Mouse (Mus musculus): ENCODE data around the gene Ntmt1.

DNA sequence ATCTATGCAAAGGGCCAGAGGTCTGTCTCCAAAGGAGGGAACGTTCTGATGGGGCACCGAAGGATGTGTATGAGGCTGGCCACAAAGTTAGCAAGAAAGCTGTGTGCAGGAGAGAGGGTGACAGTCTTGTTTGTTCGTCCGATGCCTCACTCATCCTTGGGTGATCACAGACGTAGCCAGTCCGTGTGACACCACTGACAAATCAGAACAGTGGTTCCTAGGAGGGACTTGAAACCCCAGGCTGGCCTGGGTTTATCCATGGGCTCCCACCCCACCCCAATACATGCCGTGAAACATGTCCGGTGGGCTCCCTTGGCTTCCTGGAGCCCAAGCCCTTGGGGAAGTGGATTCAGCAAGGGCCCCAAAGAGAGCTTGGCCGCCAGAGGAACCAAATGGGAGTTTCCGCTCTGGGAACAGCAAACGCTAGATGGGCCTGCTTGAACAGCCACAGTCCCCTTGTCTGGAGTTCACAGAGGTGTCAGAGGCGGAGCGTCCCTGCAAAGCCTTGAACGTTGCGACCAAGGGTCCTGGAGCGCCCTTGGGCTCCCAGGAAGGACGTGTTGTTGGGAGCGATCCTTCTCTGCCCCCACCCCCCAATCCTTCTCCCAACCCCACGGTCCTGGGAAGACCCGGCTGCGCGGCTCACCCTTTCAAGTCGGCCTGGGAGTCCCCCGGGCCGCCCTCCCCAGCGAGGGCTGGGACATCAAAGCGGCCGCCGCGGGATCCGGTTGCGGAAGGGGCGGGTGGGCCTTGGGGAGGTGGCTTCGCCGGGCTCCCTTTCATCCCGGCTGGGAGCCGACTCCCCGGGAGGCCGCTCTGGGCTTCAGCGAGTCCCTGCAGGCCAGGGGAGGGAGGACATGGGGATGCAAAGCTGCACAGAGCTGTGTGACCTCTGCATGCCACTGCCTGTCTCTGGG is 23.3 kb upstream of the Ntmt1 start:
- no peak for TF ChIP-seq EP300 (IDR thresholded peaks at IDR 0.05; ENCODE audit: low read depth)
- no peak for TF ChIP-seq CTCF (IDR thresholded peaks at IDR 0.05; ENCODE audit: low read depth)

Data from heart, postnatal 0 days (tissue).